Mouse (Mus musculus) liver, adult 2 months (tissue): Measurements from ENCODE around the gene Plxnb1. TPM values are rescaled to one million over a fixed set of nuclear protein-coding genes. Genes with fewer than 3 reads are reported as not detected.
A peak's percentile ranks its signal among the peaks of the same experiment; 100 is the strongest.

Experiments
- DNase-seq: peaks from one replicate; pipeline ENCODE4 v3.0.0-alpha.2; 2011; ENCODE audit warnings: low read depth, low spot score; ENCODE audit errors: extremely low read depth
- H3K27ac ChIP-seq: fragments of 200-500 bp; replicated peaks from 2 replicates; pipeline ENCODE4 v1.5.1; 2012; ENCODE audit warnings: low read depth, mild to moderate bottlenecking, control low read depth, inconsistent platforms, low read length; ENCODE audit not compliant: insufficient read depth
- H3K27me3 ChIP-seq: fragments of 200-500 bp; 2 replicates; pipeline ENCODE4 v1.6.1; 2012; ENCODE audit warnings: mild to moderate bottlenecking, moderate library complexity, low read length, inconsistent platforms; ENCODE audit not compliant: control insufficient read depth, insufficient read depth
- H3K36me3 ChIP-seq: fragments of 200-500 bp; 2 replicates; pipeline ENCODE4 v1.6.1; 2012; ENCODE audit warnings: low read length, inconsistent platforms; ENCODE audit not compliant: control insufficient read depth, insufficient read depth
- H3K4me1 ChIP-seq: fragments of 200-500 bp; 2 replicates; pipeline ENCODE4 v1.6.1; 2011; ENCODE audit warnings: low read length; ENCODE audit not compliant: control insufficient read depth, insufficient read depth
- H3K4me3 ChIP-seq: fragments of 200-500 bp; 2 replicates; pipeline ENCODE4 v1.5.1; 2011; ENCODE audit warnings: low read depth, mild to moderate bottlenecking, control low read depth, low read length, moderate library complexity; ENCODE audit not compliant: insufficient read depth
- H3K79me2 ChIP-seq: fragments of 200-500 bp; 2 replicates; pipeline ENCODE4 v1.6.1; 2012; ENCODE audit warnings: inconsistent platforms, mild to moderate bottlenecking, low read length, moderate library complexity; ENCODE audit not compliant: control insufficient read depth, insufficient read depth
- H3K9ac ChIP-seq: fragments of 200-500 bp; 2 replicates; pipeline ENCODE4 v1.6.1; 2012; ENCODE audit warnings: low read depth, mild to moderate bottlenecking, control low read depth, inconsistent platforms, low read length
- CTCF ChIP-seq: fragments of 200-500 bp; IDR thresholded peaks from 2 replicates; pipeline ENCODE4 v1.5.1; 2011; ENCODE audit warnings: low read depth, low read length, control low read depth
- POLR2A ChIP-seq: fragments of 200-500 bp; IDR thresholded peaks from 2 replicates; pipeline ENCODE4 v1.6.1; 2011; ENCODE audit warnings: low read length, control low read depth; ENCODE audit not compliant: insufficient read depth; ENCODE audit errors: extremely low read depth
- WGBS: fragments of 180-500 bp; shearing (Covaris S2); methylation state at CpG from one replicate; pipeline ENCODE4 v1.1.7; 2018; 5-methylcytosine and 5-hydroxymethylcytosine counted together
- polyA plus RNA-seq: library from polyadenylated mRNA; depleted of rRNA; stranded (reverse); fragments of >200 nt; gene quantifications from 2 replicates; pipeline ENCODE4 v1.2.3, GENCODE M21; 2012
- total RNA-seq: library from RNA; depleted of rRNA; stranded (reverse); fragments of >200 nt; gene quantifications from 2 replicates; pipeline ENCODE4 v1.2.3, GENCODE M21; 2014

The Plxnb1 gene
- total and polyA plus RNA-seq, 2 experiments = 10.9 to 26.5 TPM

DNA sequence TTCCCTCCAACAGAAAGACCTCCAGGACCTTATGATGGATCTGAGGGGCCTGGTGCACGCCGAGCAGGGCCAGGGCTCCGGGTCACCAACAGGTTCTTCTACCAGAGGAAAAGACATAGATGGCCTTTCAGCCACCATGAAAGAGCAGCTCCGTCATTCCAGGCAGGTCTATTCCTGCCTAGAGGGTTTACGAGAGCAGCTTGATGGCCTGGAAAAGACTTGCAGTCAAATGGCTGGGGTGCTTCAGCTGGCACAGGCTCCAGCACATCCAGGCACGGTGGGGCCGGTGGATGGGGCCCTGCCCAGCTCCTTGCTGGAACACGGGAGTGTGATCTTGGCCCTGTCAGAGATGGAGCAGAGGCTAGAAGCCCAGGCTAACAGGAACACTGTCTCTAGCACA lies 3.4 kb upstream of the Plxnb1 start:
- H3K27me3 ChIP-seq = no peaks in the 10 kb centered on the region
- TF ChIP-seq CTCF (no peak), POLR2A (no peak)
- H3K79me2 ChIP-seq = no peaks in the 10 kb centered on the region; the same call in 1 of the 2 replicates
- no peak overlapping the region for H3K27ac ChIP-seq
- no peak overlapping the region for H3K4me3 ChIP-seq
- 80% methylated on average over 8 of the region's 8 CpGs for WGBS
- no peak for DNase-seq
- no peaks in the 10 kb centered on the region for H3K36me3 ChIP-seq
- H3K4me1 ChIP-seq = peaks cover 26% of the 10 kb centered on the region
- H3K9ac ChIP-seq = no peak overlapping the region

GRCm38 (mm10) chr9:109092799-109093198 lies 2.4 kb upstream of the Plxnb1 start:
- Histone ChIP-seq H3K27ac (peak overlapping the region; percentile 73), H3K36me3 (no peaks in the 10 kb centered on the region), H3K9ac (peak overlapping the region; percentile 14; the same call in 1 of the 2 replicates), H3K79me2 (no peaks in the 10 kb centered on the region; the same call in 1 of the 2 replicates), H3K4me3 (no peak overlapping the region), H3K27me3 (no peaks in the 10 kb centered on the region), H3K4me1 (peaks cover 33% of the 10 kb centered on the region)
- no peak for TF ChIP-seq POLR2A
- 0 out of 2 replicates have a peak, but pooled peaks have one; percentile 9 for TF ChIP-seq CTCF
- 16% methylated on average over 6 of the region's 6 CpGs for WGBS
- peak; percentile 93 for DNase-seq

DNA sequence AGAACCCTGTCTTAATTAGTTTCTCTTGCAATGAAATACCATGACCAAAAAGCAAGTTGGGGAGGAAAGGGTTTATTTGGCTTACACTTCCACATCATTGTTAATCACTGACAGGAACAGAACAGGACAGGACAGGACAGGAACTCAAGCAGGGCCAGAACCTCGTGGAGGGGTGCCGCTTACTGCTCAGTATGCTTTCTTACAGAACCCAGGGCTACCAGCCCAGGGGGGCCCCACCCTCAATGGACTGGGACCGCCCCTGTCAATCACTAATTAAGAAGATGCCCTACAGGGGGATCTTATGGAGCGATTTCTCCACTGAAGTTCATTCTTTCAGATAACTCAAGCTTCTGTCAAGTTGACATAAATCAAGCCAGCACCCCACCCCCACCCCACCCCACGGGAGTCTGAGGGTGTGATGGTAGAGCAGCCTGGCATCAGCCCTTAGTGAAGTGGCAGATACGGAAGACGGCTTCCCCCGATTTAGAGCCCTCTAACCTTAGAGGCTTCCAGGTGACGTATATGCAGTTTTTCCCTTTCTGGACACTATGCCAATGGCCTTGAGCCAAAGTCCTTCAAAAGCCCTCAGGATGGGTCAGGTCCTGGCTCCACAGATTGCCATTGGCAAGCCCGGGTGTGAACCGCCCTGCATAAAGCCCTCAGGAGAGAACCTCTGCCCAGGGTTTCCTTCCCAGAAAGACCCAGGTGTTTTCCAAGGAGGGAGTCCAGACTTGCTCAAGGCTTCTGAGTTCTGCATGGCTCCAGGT lies 1.2 kb upstream of the Plxnb1 start:
- TF ChIP-seq CTCF (no peak), POLR2A (0 out of 2 replicates have a peak, but pooled peaks have one; percentile 33)
- Histone ChIP-seq H3K9ac (peak overlapping the region; percentile 25), H3K36me3 (no peaks in the 10 kb centered on the region), H3K4me3 (peak overlapping the region; percentile 5), H3K27me3 (no peaks in the 10 kb centered on the region), H3K27ac (peak overlapping the region; percentile 92), H3K79me2 (peaks cover 2% of the 10 kb centered on the region; the same call in 1 of the 2 replicates), H3K4me1 (peaks cover 33% of the 10 kb centered on the region)
- DNase-seq = peak; percentile 87
- WGBS = 9% methylated on average over 11 of the region's 11 CpGs

- TF ChIP-seq POLR2A (no peak), CTCF (no peak)
- Histone ChIP-seq H3K27ac (peak overlapping the region; percentile 92), H3K79me2 (peaks cover 8% of the 10 kb centered on the region), H3K9ac (peak overlapping the region; percentile 72), H3K4me1 (peaks cover 34% of the 10 kb centered on the region), H3K36me3 (no peaks in the 10 kb centered on the region), H3K27me3 (no peaks in the 10 kb centered on the region), H3K4me3 (peak overlapping the region; percentile 82)
- peak; percentile 71 for DNase-seq
- WGBS = 4% methylated on average over 21 of the region's 21 CpGs
These were observed 544 bp upstream of the Plxnb1 start for GRCm38 (mm10) chr9:109094553-109095136.

GRCm38 (mm10) chr9:109096251-109096661 lies 1.1 kb downstream of the Plxnb1 start:
- Histone ChIP-seq H3K27me3 (no peaks in the 10 kb centered on the region), H3K9ac (peak overlapping the region; percentile 89), H3K4me3 (peak overlapping the region; percentile 82), H3K27ac (peak overlapping the region; percentile 60), H3K79me2 (peaks cover 12% of the 10 kb centered on the region), H3K36me3 (no peaks in the 10 kb centered on the region), H3K4me1 (peaks cover 26% of the 10 kb centered on the region)
- TF ChIP-seq CTCF = no peak
- TF ChIP-seq POLR2A = no peak
- DNase-seq = peak; percentile 57
- whole genome bisulfite sequencing = 22% methylated on average over 9 of the region's 9 CpGs
